Mouse (Mus musculus) limb, embryonic 13.5 days (tissue): ENCODE results near the gene Gm10135. TPM values are rescaled to one million over a fixed set of nuclear protein-coding genes. Genes with fewer than 3 reads are reported as not detected.

Source experiments
- ATAC-seq: fragments of 200-750 bp; cut with Nextera tagmentation; 2 replicates; pipeline ENCODE4 v1.8.0; 2017; ENCODE audit warnings: low read depth, moderate number of reproducible peaks, moderate TSS enrichment; ENCODE audit not compliant: low FRiP score
- H3K27ac ChIP-seq: fragments of 300-500 bp; sonication (generic); 2 replicates; pipeline ENCODE4 v1.5.1; 2015; ENCODE audit warnings: inconsistent platforms, mild to moderate bottlenecking, moderate library complexity
- H3K27me3 ChIP-seq: fragments of 300-500 bp; sonication (generic); 2 replicates; pipeline ENCODE4 v1.6.1; 2015; ENCODE audit warnings: mild to moderate bottlenecking, inconsistent platforms
- H3K36me3 ChIP-seq: fragments of 300-500 bp; sonication (generic); 2 replicates; pipeline ENCODE4 v1.6.1; 2015; ENCODE audit warnings: inconsistent platforms, mild to moderate bottlenecking, moderate library complexity
- H3K4me1 ChIP-seq: fragments of 300-500 bp; sonication (generic); 2 replicates; pipeline ENCODE4 v1.6.1; 2015; ENCODE audit warnings: inconsistent platforms
- H3K4me2 ChIP-seq: fragments of 300-500 bp; sonication (generic); replicated peaks from 2 replicates; pipeline ENCODE4 v1.6.1; 2015; ENCODE audit warnings: inconsistent platforms, mild to moderate bottlenecking, moderate library complexity
- H3K4me3 ChIP-seq: fragments of 300-500 bp; sonication (generic); 2 replicates; pipeline ENCODE4 v1.5.1; 2015; ENCODE audit warnings: moderate library complexity, mild to moderate bottlenecking, inconsistent platforms
- H3K9ac ChIP-seq: fragments of 300-500 bp; sonication (generic); 2 replicates; pipeline ENCODE4 v1.6.1; 2015; ENCODE audit warnings: mild to moderate bottlenecking, inconsistent platforms
- H3K9me3 ChIP-seq: fragments of 300-500 bp; sonication (generic); 2 replicates; pipeline ENCODE4 v1.6.1; 2016; ENCODE audit warnings: inconsistent platforms
- WGBS: fragments of 180-500 bp; shearing (Covaris S2); methylation state at CpG from one replicate; pipeline ENCODE4 v1.1.7; 2015; 5-methylcytosine and 5-hydroxymethylcytosine counted together
- polyA plus RNA-seq: library from polyadenylated mRNA; unstranded; fragments of >200 nt; fragmentation: Nextera tagmentation; extraction: Ambion mirVana; gene quantifications from 2 replicates; pipeline ENCODE4 v1.2.1, GENCODE M21; 2015

Gene Gm10135
- polyA plus RNA-seq, 1 experiment from 2014 or later: not detected

GRCm38 (mm10) chr5:72994928-72995327 is 20.4 kb upstream of the Gm10135 start:
- Histone ChIP-seq H3K36me3 (no peaks in the 10 kb centered on the region), H3K27me3 (no peaks in the 10 kb centered on the region), H3K4me2 (no peak overlapping the region), H3K4me3 (no peak overlapping the region), H3K9ac (no peak overlapping the region), H3K9me3 (no peaks in the 10 kb centered on the region), H3K4me1 (0 out of 2 replicates have a peak, but pooled peaks cover 4% of the 10 kb centered on the region), H3K27ac (no peak overlapping the region)
- ATAC-seq: no peak
- WGBS: 69% methylated on average over 2 of the region's 2 CpGs

GRCm38 (mm10) chr5:72994424-72994823 is 19.9 kb upstream of the Gm10135 start:
- Histone ChIP-seq H3K27ac (no peak overlapping the region), H3K27me3 (no peaks in the 10 kb centered on the region), H3K4me3 (no peak overlapping the region), H3K4me1 (0 out of 2 replicates have a peak, but pooled peaks cover 4% of the 10 kb centered on the region), H3K4me2 (no peak overlapping the region), H3K36me3 (no peaks in the 10 kb centered on the region), H3K9ac (no peak overlapping the region), H3K9me3 (no peaks in the 10 kb centered on the region)
- WGBS: 72% methylated on average over 8 of the region's 8 CpGs
- no peak for ATAC-seq

- no peaks in the 10 kb centered on the region for H3K36me3 ChIP-seq
- no peak overlapping the region for H3K27ac ChIP-seq
- H3K9ac ChIP-seq: no peak overlapping the region
- 89% methylated on average over 1 of the region's 1 CpGs for WGBS
- no peaks in the 10 kb centered on the region for H3K27me3 ChIP-seq
- H3K4me1 ChIP-seq: 0 out of 2 replicates have a peak, but pooled peaks cover 4% of the 10 kb centered on the region
- no peaks in the 10 kb centered on the region for H3K9me3 ChIP-seq
- H3K4me2 ChIP-seq: no peak overlapping the region
- no peak overlapping the region for H3K4me3 ChIP-seq
- no peak for ATAC-seq
These were observed 18.0 kb upstream of the Gm10135 start for GRCm38 (mm10) chr5:72992474-72992873.

GRCm38 (mm10) chr5:72989756-72990155 is 15.3 kb upstream of the Gm10135 start:
- H3K4me2 ChIP-seq: no peak overlapping the region
- ATAC-seq: no peak
- no peaks in the 10 kb centered on the region for H3K27me3 ChIP-seq
- H3K27ac ChIP-seq: no peak overlapping the region
- H3K9me3 ChIP-seq: no peaks in the 10 kb centered on the region
- no peak overlapping the region for H3K9ac ChIP-seq
- H3K36me3 ChIP-seq: no peaks in the 10 kb centered on the region
- 66% methylated on average over 8 of the region's 8 CpGs for WGBS
- 0 out of 2 replicates have a peak, but pooled peaks cover 3% of the 10 kb centered on the region for H3K4me1 ChIP-seq
- H3K4me3 ChIP-seq: no peak overlapping the region

- Histone ChIP-seq H3K27me3 (no peaks in the 10 kb centered on the region), H3K4me2 (no peak overlapping the region), H3K36me3 (no peaks in the 10 kb centered on the region), H3K4me3 (no peak overlapping the region), H3K9ac (no peak overlapping the region), H3K27ac (no peak overlapping the region), H3K4me1 (peaks cover 9% of the 10 kb centered on the region; the same call in 1 of the 2 replicates), H3K9me3 (no peaks in the 10 kb centered on the region)
- no peak for ATAC-seq
- WGBS: 70% methylated on average over 7 of the region's 7 CpGs
These were observed 13.3 kb upstream of the Gm10135 start for GRCm38 (mm10) chr5:72987786-72988185.

- ATAC-seq: no peak
- Histone ChIP-seq H3K27me3 (no peaks in the 10 kb centered on the region), H3K9ac (no peak overlapping the region), H3K9me3 (no peaks in the 10 kb centered on the region), H3K4me1 (peaks cover 9% of the 10 kb centered on the region; the same call in 1 of the 2 replicates), H3K27ac (no peak overlapping the region), H3K4me2 (no peak overlapping the region), H3K36me3 (peaks cover 15% of the 10 kb centered on the region), H3K4me3 (no peak overlapping the region)
- WGBS: 9% methylated on average over 2 of the region's 2 CpGs
These were observed 9.6 kb upstream of the Gm10135 start for GRCm38 (mm10) chr5:72984091-72984490.

- 86% methylated on average over 4 of the region's 4 CpGs for WGBS
- H3K4me2 ChIP-seq: no peak overlapping the region
- no peaks in the 10 kb centered on the region for H3K27me3 ChIP-seq
- ATAC-seq: no peak
- no peaks in the 10 kb centered on the region for H3K9me3 ChIP-seq
- H3K27ac ChIP-seq: no peak overlapping the region
- peaks cover 63% of the 10 kb centered on the region for H3K36me3 ChIP-seq
- H3K9ac ChIP-seq: no peak overlapping the region
- H3K4me3 ChIP-seq: no peak overlapping the region
- H3K4me1 ChIP-seq: no peaks in the 10 kb centered on the region
These were observed 2.0 kb upstream of the Gm10135 start for GRCm38 (mm10) chr5:72976539-72976938.

GRCm38 (mm10) chr5:72975996-72976395 is 1.5 kb upstream of the Gm10135 start:
- no peak overlapping the region for H3K4me2 ChIP-seq
- no peak overlapping the region for H3K27ac ChIP-seq
- no peak overlapping the region for H3K9ac ChIP-seq
- no peaks in the 10 kb centered on the region for H3K9me3 ChIP-seq
- 83% methylated on average over 6 of the region's 6 CpGs for WGBS
- peaks cover 62% of the 10 kb centered on the region for H3K36me3 ChIP-seq
- no peaks in the 10 kb centered on the region for H3K4me1 ChIP-seq
- no peak for ATAC-seq
- no peaks in the 10 kb centered on the region for H3K27me3 ChIP-seq
- no peak overlapping the region for H3K4me3 ChIP-seq

- no peak overlapping the region for H3K4me2 ChIP-seq
- H3K27ac ChIP-seq: no peak overlapping the region
- 71% methylated on average over 5 of the region's 5 CpGs for WGBS
- peaks cover 66% of the 10 kb centered on the region for H3K36me3 ChIP-seq
- H3K4me3 ChIP-seq: no peak overlapping the region
- H3K4me1 ChIP-seq: no peaks in the 10 kb centered on the region
- H3K27me3 ChIP-seq: no peaks in the 10 kb centered on the region
- no peaks in the 10 kb centered on the region for H3K9me3 ChIP-seq
- ATAC-seq: no peak
- no peak overlapping the region for H3K9ac ChIP-seq
These were observed 1.6 kb downstream of the Gm10135 start for GRCm38 (mm10) chr5:72972934-72973333.

- 70% methylated on average over 4 of the region's 4 CpGs for WGBS
- ATAC-seq: no peak
- H3K27me3 ChIP-seq: no peaks in the 10 kb centered on the region
- no peak overlapping the region for H3K4me3 ChIP-seq
- no peaks in the 10 kb centered on the region for H3K4me1 ChIP-seq
- H3K36me3 ChIP-seq: peaks cover 66% of the 10 kb centered on the region
- H3K27ac ChIP-seq: no peak overlapping the region
- H3K9ac ChIP-seq: no peak overlapping the region
- no peak overlapping the region for H3K4me2 ChIP-seq
- no peaks in the 10 kb centered on the region for H3K9me3 ChIP-seq
These were observed 2.1 kb downstream of the Gm10135 start for GRCm38 (mm10) chr5:72972435-72972834.

- H3K4me1 ChIP-seq: no peaks in the 10 kb centered on the region
- H3K36me3 ChIP-seq: peaks cover 42% of the 10 kb centered on the region
- H3K27ac ChIP-seq: no peak overlapping the region
- WGBS: 89% methylated on average over 3 of the region's 3 CpGs
- no peak for ATAC-seq
- no peaks in the 10 kb centered on the region for H3K9me3 ChIP-seq
- no peak overlapping the region for H3K4me2 ChIP-seq
- H3K4me3 ChIP-seq: no peak overlapping the region
- no peaks in the 10 kb centered on the region for H3K27me3 ChIP-seq
- H3K9ac ChIP-seq: no peak overlapping the region
These were observed 8.8 kb downstream of the Gm10135 start for GRCm38 (mm10) chr5:72965706-72966105.

GRCm38 (mm10) chr5:72960096-72960495 is 14.4 kb downstream of the Gm10135 start:
- Histone ChIP-seq H3K4me2 (no peak overlapping the region), H3K4me3 (no peak overlapping the region), H3K27ac (no peak overlapping the region), H3K9me3 (no peaks in the 10 kb centered on the region), H3K27me3 (no peaks in the 10 kb centered on the region), H3K36me3 (peaks cover 21% of the 10 kb centered on the region), H3K4me1 (no peaks in the 10 kb centered on the region), H3K9ac (no peak overlapping the region)
- 78% methylated on average over 6 of the region's 6 CpGs for WGBS
- ATAC-seq: no peak

- H3K9ac ChIP-seq: no peak overlapping the region
- H3K4me2 ChIP-seq: no peak overlapping the region
- no peaks in the 10 kb centered on the region for H3K9me3 ChIP-seq
- 91% methylated on average over 17 of the region's 17 CpGs for WGBS
- no peak overlapping the region for H3K4me3 ChIP-seq
- no peaks in the 10 kb centered on the region for H3K4me1 ChIP-seq
- no peaks in the 10 kb centered on the region for H3K27me3 ChIP-seq
- H3K36me3 ChIP-seq: peaks cover 17% of the 10 kb centered on the region
- ATAC-seq: no peak
- no peak overlapping the region for H3K27ac ChIP-seq
These were observed 17.2 kb downstream of the Gm10135 start for GRCm38 (mm10) chr5:72957281-72957680.
